Mouse (Mus musculus) adrenal gland, adult 18-20 months (tissue): ENCODE results near the gene Rhoq. TPM values are rescaled to one million over a fixed set of nuclear protein-coding genes. Genes with fewer than 3 reads are reported as not detected.

Source experiments
- DNase-seq, 2 experiments: peaks; one replicate each; pipeline ENCODE4 v3.0.0; 2021 to 2022; ENCODE audit warnings: low spot score in 2 of 2
- long read RNA-seq, 2 experiments: library from polyadenylated mRNA; stranded (forward); transcript quantifications; one replicate each; pipeline ENCODE4 v2.0.0; 2021
- total RNA-seq, 2 experiments: library from RNA; stranded (reverse); gene quantifications; 1 replicate in 1 of 2; 2 replicates in 1 of 2; pipeline ENCODE4 v1.2.3; 2021

The Rhoq gene
- 100 to 1,000 TPM; 106 to 145 TPM for total RNA-seq
- long read RNA-seq, experiment 1, full-length matches to known transcripts = 128 of 155 reads
- long read RNA-seq, experiment 1, partial matches to known transcripts = 13 of 155 reads
- long read RNA-seq, experiment 1, other reads (novel, unspliced or antisense) = 14 of 155 reads
- long read RNA-seq, experiment 2, full-length matches to known transcripts = 78 of 123 reads
- long read RNA-seq, experiment 2, partial matches to known transcripts = 30 of 123 reads
- long read RNA-seq, experiment 2, other reads (novel, unspliced or antisense) = 15 of 123 reads

GRCm38 (mm10) chr17:86962894-86963585 is at the start of gene Rhoq:
Rhoq (plus strand) TSS chr17:86963082.
- peak; percentile 85 to 94 for DNase-seq

- DNase-seq = peak in 1 of 2 experiments; percentile 14
Observed at GRCm38 (mm10) chr17:86915540-86915939, 47.3 kb upstream of the Rhoq start.

GRCm38 (mm10) chr17:86917048-86917447 is 45.8 kb upstream of the Rhoq start, which contains the start of gene Tmem247:
Tmem247 (plus strand) TSS chr17:86917348.
- no peak for DNase-seq

- DNase-seq = peak; percentile 52 to 53
Observed at GRCm38 (mm10) chr17:86918786-86919185, 44.1 kb upstream of the Rhoq start.

GRCm38 (mm10) chr17:86919729-86920128 is 43.2 kb upstream of the Rhoq start:
- peak in 1 of 2 experiments; percentile 25 for DNase-seq

GRCm38 (mm10) chr17:86924679-86925078 is 38.2 kb upstream of the Rhoq start:
- DNase-seq = no peak

- no peak for DNase-seq
Observed at GRCm38 (mm10) chr17:86926836-86927235, 36.0 kb upstream of the Rhoq start.

GRCm38 (mm10) chr17:86929355-86929754 is 33.5 kb upstream of the Rhoq start:
- DNase-seq = no peak

GRCm38 (mm10) chr17:86929981-86930380 is 32.9 kb upstream of the Rhoq start:
- no peak for DNase-seq

- DNase-seq = no peak
Observed at GRCm38 (mm10) chr17:86932896-86933295, 30.0 kb upstream of the Rhoq start.

- no peak for DNase-seq
Observed at GRCm38 (mm10) chr17:86937064-86937463, 25.8 kb upstream of the Rhoq start.

GRCm38 (mm10) chr17:86937497-86938155 is 25.3 kb upstream of the Rhoq start:
- DNase-seq = peak; percentile 78 to 84

GRCm38 (mm10) chr17:86938683-86939082 is 24.2 kb upstream of the Rhoq start:
- no peak for DNase-seq

- no peak for DNase-seq
Observed at GRCm38 (mm10) chr17:86942112-86942511, 20.8 kb upstream of the Rhoq start.

- no peak for DNase-seq
Observed at GRCm38 (mm10) chr17:86943158-86943557, 19.7 kb upstream of the Rhoq start.

- DNase-seq = no peak
Observed at GRCm38 (mm10) chr17:86946078-86946477, 16.8 kb upstream of the Rhoq start.

GRCm38 (mm10) chr17:86947840-86948796 is 14.8 kb upstream of the Rhoq start, which contains the start of gene Atp6v1e2:
Atp6v1e2 (minus strand) TSS chr17:86947897.
- DNase-seq = no peak

- DNase-seq = no peak
Observed at GRCm38 (mm10) chr17:86948801-86949200, 14.1 kb upstream of the Rhoq start.

- no peak for DNase-seq
Observed at GRCm38 (mm10) chr17:86957239-86957638, 5.6 kb upstream of the Rhoq start.

- DNase-seq = no peak
Observed at GRCm38 (mm10) chr17:86957968-86958367, 4.9 kb upstream of the Rhoq start.
